Mouse (Mus musculus): ENCODE data around the gene Zfp14. TPM values are rescaled to one million over a fixed set of nuclear protein-coding genes. Genes with fewer than 3 reads are reported as not detected.
A peak's percentile ranks its signal among the peaks of the same experiment; 100 is the strongest.

Zfp14 gene
- polyA plus RNA-seq, 1 experiment, result 0.52 TPM

- WGBS, result under 1% methylated on average over 40 of the region's 40 CpGs
Observed at GRCm38 (mm10) chr7:30090092-30090969, 39.2 kb upstream of the Zfp14 start, which contains the start of the genes Gm26920 and Zfp566. Gm26920 (minus strand) TSS chr7:30090410. Zfp566 (minus strand) TSS chr7:30090527.

GRCm38 (mm10) chr7:30089405-30089804 lies 38.2 kb upstream of the Zfp14 start:
- WGBS, result 29% methylated on average over 6 of the region's 6 CpGs
- Histone ChIP-seq H3K4me1 (ENCODE audit: control insufficient read depth, insufficient read depth, low read length) (peaks cover 2% of the 10 kb centered on the region; the same call in 1 of the 2 replicates), H3K4me3 (replicated peaks; ENCODE audit: control insufficient read depth, low read depth, low read length) (no peak overlapping the region), H3K27ac (ENCODE audit: control insufficient read depth, insufficient read depth, low read depth, low read length, poor library complexity) (no peak overlapping the region)
- TF ChIP-seq POLR2A (IDR thresholded peaks at IDR 0.05; ENCODE audit: borderline replicate concordance, control insufficient read depth, low read depth, low read length) (no peak), CTCF (IDR thresholded peaks at IDR 0.05; ENCODE audit: control insufficient read depth, insufficient read depth, low read length) (no peak)

More at GRCm38 (mm10) chr7:30090092-30090969, 39.2 kb upstream of the Zfp14 start, which contains the start of the genes Gm26920 and Zfp566:
- no peak within 1 kb of the TSS; the same call in 1 of the 2 replicates for H3K27ac ChIP-seq (ENCODE audit: control insufficient read depth, insufficient read depth, low read depth, low read length, poor library complexity)
- peak; percentile 73; the same call in 1 of the 2 replicates for TF ChIP-seq POLR2A (IDR thresholded peaks at IDR 0.05; ENCODE audit: borderline replicate concordance, control insufficient read depth, low read depth, low read length)
- 0 out of 2 replicates have a peak, but pooled peaks have one; percentile 8 for TF ChIP-seq CTCF (IDR thresholded peaks at IDR 0.05; ENCODE audit: control insufficient read depth, insufficient read depth, low read length)
- H3K4me3 ChIP-seq (replicated peaks; ENCODE audit: control insufficient read depth, low read depth, low read length), result peak within 1 kb of the TSS; percentile 80
- H3K4me1 ChIP-seq (ENCODE audit: control insufficient read depth, insufficient read depth, low read length), result peaks cover 2% of the 10 kb centered on the region; the same call in 1 of the 2 replicates

DNA sequence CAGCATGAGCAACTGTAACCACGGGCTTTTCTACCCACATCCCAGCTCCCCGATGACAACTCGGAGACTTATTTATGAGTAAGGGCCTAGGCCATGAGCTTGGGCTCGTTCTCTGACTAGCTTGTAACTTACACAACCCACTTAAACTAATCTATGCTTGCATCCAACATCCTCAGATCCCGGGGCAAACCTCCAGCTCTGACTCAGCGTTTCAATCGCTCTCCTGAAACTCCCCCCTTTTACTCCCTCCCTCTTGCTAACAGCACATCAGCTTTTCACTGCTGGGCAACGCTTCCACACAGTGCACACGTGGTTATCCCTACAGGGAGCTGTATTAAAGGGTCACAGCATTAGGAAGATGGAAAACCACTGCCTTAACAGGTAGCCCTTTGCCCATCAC lies 35.3 kb upstream of the Zfp14 start:
- 35% methylated on average over 9 of the region's 9 CpGs for WGBS
- TF ChIP-seq CTCF (IDR thresholded peaks at IDR 0.05; ENCODE audit: control insufficient read depth, insufficient read depth, low read length) (no peak), POLR2A (IDR thresholded peaks at IDR 0.05; ENCODE audit: borderline replicate concordance, control insufficient read depth, low read depth, low read length) (no peak)
- H3K27ac ChIP-seq (ENCODE audit: control insufficient read depth, insufficient read depth, low read depth, low read length, poor library complexity), result no peak overlapping the region
- peaks cover 2% of the 10 kb centered on the region; the same call in 1 of the 2 replicates for H3K4me1 ChIP-seq (ENCODE audit: control insufficient read depth, insufficient read depth, low read length)
- H3K4me3 ChIP-seq (replicated peaks; ENCODE audit: control insufficient read depth, low read depth, low read length), result no peak overlapping the region

- H3K27ac ChIP-seq (ENCODE audit: control insufficient read depth, insufficient read depth, low read depth, low read length, poor library complexity), result peak within 1 kb of the TSS; percentile 54; the same call in 1 of the 2 replicates
- TF ChIP-seq POLR2A (IDR thresholded peaks at IDR 0.05; ENCODE audit: borderline replicate concordance, control insufficient read depth, low read depth, low read length), result no peak; the same call in 1 of the 2 replicates
- TF ChIP-seq CTCF (IDR thresholded peaks at IDR 0.05; ENCODE audit: control insufficient read depth, insufficient read depth, low read length), result no peak
- under 1% methylated on average over 50 of the region's 50 CpGs for WGBS
- peak within 1 kb of the TSS; percentile 85 for H3K4me3 ChIP-seq (replicated peaks; ENCODE audit: control insufficient read depth, low read depth, low read length)
- no peaks in the 10 kb centered on the region for H3K4me1 ChIP-seq (ENCODE audit: control insufficient read depth, insufficient read depth, low read length)
Observed at GRCm38 (mm10) chr7:30072146-30073028, 21.2 kb upstream of the Zfp14 start, which contains the start of gene Zfp82. Zfp82 (minus strand) TSS chr7:30072900.

DNA sequence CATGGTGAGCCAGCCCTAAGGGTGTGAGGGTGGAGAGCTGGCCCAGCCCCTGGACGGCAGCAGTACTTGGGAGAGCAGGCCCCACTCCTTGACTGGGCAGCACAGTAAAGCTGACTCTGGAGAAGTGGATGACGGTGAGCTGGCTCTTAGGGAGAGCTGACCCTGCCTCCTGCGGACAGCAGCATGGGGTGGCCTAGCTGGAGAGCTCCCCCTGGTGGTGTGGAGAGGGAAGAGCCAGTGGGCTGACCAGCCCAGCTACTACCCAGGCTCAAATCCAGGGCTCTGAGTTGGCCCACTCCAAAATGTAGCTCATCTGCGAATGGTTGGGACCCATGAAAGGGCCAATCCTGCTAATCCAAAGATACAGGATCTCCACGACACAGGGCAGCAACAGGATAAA lies 13.4 kb upstream of the Zfp14 start:
- 87% methylated on average over 5 of the region's 5 CpGs for WGBS
- Histone ChIP-seq H3K4me1 (ENCODE audit: control insufficient read depth, insufficient read depth, low read length) (no peaks in the 10 kb centered on the region), H3K27ac (ENCODE audit: control insufficient read depth, insufficient read depth, low read depth, low read length, poor library complexity) (no peak overlapping the region), H3K4me3 (replicated peaks; ENCODE audit: control insufficient read depth, low read depth, low read length) (no peak overlapping the region)
- TF ChIP-seq CTCF (IDR thresholded peaks at IDR 0.05; ENCODE audit: control insufficient read depth, insufficient read depth, low read length) (no peak), POLR2A (IDR thresholded peaks at IDR 0.05; ENCODE audit: borderline replicate concordance, control insufficient read depth, low read depth, low read length) (no peak)

GRCm38 (mm10) chr7:30062478-30062877 lies 11.3 kb upstream of the Zfp14 start:
- TF ChIP-seq CTCF (IDR thresholded peaks at IDR 0.05; ENCODE audit: control insufficient read depth, insufficient read depth, low read length) (peak; percentile 41; the same call in 1 of the 2 replicates), POLR2A (IDR thresholded peaks at IDR 0.05; ENCODE audit: borderline replicate concordance, control insufficient read depth, low read depth, low read length) (no peak)
- 89% methylated on average over 5 of the region's 5 CpGs for WGBS
- H3K27ac ChIP-seq (ENCODE audit: control insufficient read depth, insufficient read depth, low read depth, low read length, poor library complexity), result no peak overlapping the region
- H3K4me1 ChIP-seq (ENCODE audit: control insufficient read depth, insufficient read depth, low read length), result no peaks in the 10 kb centered on the region
- H3K4me3 ChIP-seq (replicated peaks; ENCODE audit: control insufficient read depth, low read depth, low read length), result no peak overlapping the region

- H3K4me3 ChIP-seq (replicated peaks; ENCODE audit: control insufficient read depth, low read depth, low read length), result no peak overlapping the region
- WGBS, result 85% methylated on average over 6 of the region's 6 CpGs
- H3K27ac ChIP-seq (ENCODE audit: control insufficient read depth, insufficient read depth, low read depth, low read length, poor library complexity), result no peak overlapping the region
- TF ChIP-seq CTCF (IDR thresholded peaks at IDR 0.05; ENCODE audit: control insufficient read depth, insufficient read depth, low read length) (no peak), POLR2A (IDR thresholded peaks at IDR 0.05; ENCODE audit: borderline replicate concordance, control insufficient read depth, low read depth, low read length) (no peak)
- H3K4me1 ChIP-seq (ENCODE audit: control insufficient read depth, insufficient read depth, low read length), result no peaks in the 10 kb centered on the region
Observed at GRCm38 (mm10) chr7:30060341-30060740, 9.2 kb upstream of the Zfp14 start.
